Comparison of ENCODE assay signal across 18 mouse cellular contexts in the genomic region with DNA sequence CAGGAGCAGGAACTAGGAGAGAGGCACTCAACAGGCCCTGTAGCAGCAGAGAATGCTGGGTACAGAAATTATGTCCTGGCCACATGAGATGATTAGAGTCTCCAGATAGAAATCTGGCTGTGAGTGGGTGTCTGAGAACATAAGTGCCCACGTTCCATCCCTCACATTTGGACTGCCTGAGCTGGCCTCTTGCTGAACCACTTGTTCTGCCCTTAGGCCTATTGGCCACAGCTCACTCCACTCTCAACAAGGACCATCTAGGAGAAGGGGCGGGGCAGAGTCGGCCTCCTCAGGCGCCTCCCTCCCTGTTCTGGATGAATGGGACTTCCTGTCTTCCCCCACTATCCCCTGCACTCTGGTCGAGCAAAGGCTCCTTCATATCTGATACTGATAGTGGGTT. TPM values are rescaled to one million over a fixed set of nuclear protein-coding genes. Genes with fewer than 3 reads are reported as not detected.
DNase-seq lines count a peak whose midpoint lies in the region; ATAC-seq and TF ChIP-seq lines count a peak whose summit lies in the region.
"Had no signal": no experiment of that assay in that cellular context is flagged by ENCODE, and none has a peak within 500 bp of the region (broad histone marks: within the 10 kb centered on the region; RNA-seq: fewer than 3 reads in every experiment).

No protein-coding gene starts in this region.

- H3K4me1 ChIP-seq in lung, embryonic 15.5 days: peaks cover 26% of the 10 kb centered on the region
- H3K4me1 ChIP-seq in intestine, postnatal 0 days (replicated peaks; ENCODE audit: control insufficient read depth, insufficient read depth, low read length): no peaks in the 10 kb centered on the region
- H3K4me1 ChIP-seq: embryonic facial prominence, embryonic 10.5 days; hindbrain, embryonic 10.5 days had no signal

- no peak overlapping the region for H3K9ac ChIP-seq in lung, embryonic 15.5 days
- no peak overlapping the region for H3K9ac ChIP-seq in intestine, postnatal 0 days (ENCODE audit: low read depth, low read length)
- H3K9ac ChIP-seq: heart, embryonic 12.5 days; hindbrain, embryonic 14.5 days had no signal

- DNase-seq in left cerebral cortex, adult 2 months (ENCODE audit: extremely low spot score in 1 of 2, low spot score in 2 of 2): no peak
- no peak for DNase-seq in left cerebral cortex, postnatal 10 days (ENCODE audit: extremely low spot score in 1 of 2, low spot score in 2 of 2)
- peak; percentile 66 for DNase-seq in lung, postnatal 14 days
- DNase-seq: adrenal gland, adult 2 months; cerebellum, adult 2 months; cerebellum, postnatal 10 days; gastrocnemius, postnatal 25 days had no signal

- TF ChIP-seq CTCF in left cerebral cortex, adult 2 months (IDR thresholded peaks at IDR 0.05): no peak
- TF ChIP-seq CTCF in intestine, postnatal 0 days (IDR thresholded peaks at IDR 0.05; ENCODE audit: low read depth): no peak

- 38% methylated on average over 5 of the region's 5 CpGs for WGBS in lung, embryonic 15.5 days
- 61% methylated on average over 5 of the region's 5 CpGs for WGBS in intestine, postnatal 0 days

- H3K27me3 ChIP-seq in lung, embryonic 15.5 days: no peaks in the 10 kb centered on the region
- H3K27me3 ChIP-seq in intestine, postnatal 0 days (replicated peaks; ENCODE audit: control insufficient read depth, insufficient read depth, low read length): no peaks in the 10 kb centered on the region
- H3K27me3 ChIP-seq: CH12.LX; heart, embryonic 12.5 days had no signal

- H3K4me2 ChIP-seq in lung, embryonic 15.5 days: peak overlapping the region; percentile 6; the same call in 1 of the 2 replicates
- no peak overlapping the region for H3K4me2 ChIP-seq in intestine, postnatal 0 days (replicated peaks; ENCODE audit: low read depth)
- H3K4me2 ChIP-seq: heart, embryonic 12.5 days; hindbrain, embryonic 14.5 days had no signal

- no peaks in the 10 kb centered on the region for H3K9me3 ChIP-seq in lung, embryonic 15.5 days
- no peaks in the 10 kb centered on the region for H3K9me3 ChIP-seq in intestine, postnatal 0 days (ENCODE audit: control insufficient read depth)
- H3K9me3 ChIP-seq: embryonic facial prominence, embryonic 10.5 days; forebrain, embryonic 10.5 days; heart, embryonic 12.5 days; hindbrain, embryonic 10.5 days had no signal

- intact Hi-C loops in left cerebral cortex, adult 2 months (cut with DNase I): loop anchor here (5.0 kb wide), 1 partner anchor 148 kb away; no protein-coding TSS in a partner anchor
- intact Hi-C loops in left cerebral cortex, postnatal 10 days (cut with DNase I): no loop called here

- H3K36me3 ChIP-seq in lung, embryonic 15.5 days: no peaks in the 10 kb centered on the region
- no peaks in the 10 kb centered on the region for H3K36me3 ChIP-seq in intestine, postnatal 0 days (ENCODE audit: control insufficient read depth, insufficient read depth)

- H3K4me3 ChIP-seq in left cerebral cortex, adult 2 months: no peak overlapping the region
- no peak overlapping the region for H3K4me3 ChIP-seq in lung, embryonic 15.5 days
- no peak overlapping the region for H3K4me3 ChIP-seq in intestine, postnatal 0 days (ENCODE audit: low read depth, low read length)
- H3K4me3 ChIP-seq: embryonic facial prominence, embryonic 10.5 days; forebrain, embryonic 10.5 days; heart, embryonic 12.5 days; hindbrain, embryonic 10.5 days had no signal

- peak; percentile 57; the same call in 1 of the 2 replicates for ATAC-seq in lung, embryonic 15.5 days (ENCODE audit: borderline replicate concordance, extremely low read depth, low FRiP score, low TSS enrichment)
- no peak for ATAC-seq in intestine, postnatal 0 days
- ATAC-seq in megakaryocyte-erythroid progenitor cell, adult 5-6 weeks (replicated peaks; ENCODE audit: low FRiP score, low TSS enrichment, poor library complexity, severe bottlenecking): no peak
- no peak for ATAC-seq in inflammation-experienced regulatory T-cells, adult 6 months
- ATAC-seq: forebrain, embryonic 14.5 days had no signal

- peak overlapping the region; percentile 9; the same call in 1 of the 2 replicates for H3K27ac ChIP-seq in left cerebral cortex, adult 2 months
- H3K27ac ChIP-seq in lung, embryonic 15.5 days: peak overlapping the region; percentile 79
- H3K27ac ChIP-seq in intestine, postnatal 0 days (ENCODE audit: low read depth, low read length): no peak overlapping the region
- H3K27ac ChIP-seq: embryonic facial prominence, embryonic 10.5 days; forebrain, embryonic 10.5 days; hindbrain, embryonic 10.5 days; hindbrain, embryonic 14.5 days had no signal

RNA-seq across cellular contexts. Expression of a gene that starts 33.1 kb away (rescaled TPM):
- total RNA-seq in left cerebral cortex, adult 2 months (2021): 10 to 100 TPM; 46.7 to 52.1 TPM
- 10 to 100 TPM; 55.4 to 58.8 TPM for total RNA-seq in left cerebral cortex, postnatal 10 days (2021)
- 105 and 107 TPM in 2 replicates for polyA plus RNA-seq in lung, embryonic 15.5 days (2015; fragmentation: Nextera tagmentation; extraction: Ambion mirVana)
- 75.5 and 76.9 TPM in 2 replicates for polyA plus RNA-seq in intestine, postnatal 0 days (2015; fragmentation: Nextera tagmentation; extraction: Ambion mirVana)
- total RNA-seq in megakaryocyte-erythroid progenitor cell, adult 5-6 weeks (2014; fragmentation: Nextera tagmentation): 88.4 and 129 TPM in 2 replicates
- total RNA-seq in megakaryocyte-erythroid progenitor cell, adult 5-6 weeks (2017): 120 and 128 TPM in 2 replicates
- polyA plus RNA-seq in inflammation-experienced regulatory T-cells, adult 6 months (2017; shearing (Covaris generic)): 10 to 100 TPM; 55.1 to 59.0 (median 56.1) TPM

RNA-seq across cellular contexts. Expression of a gene that starts 36.9 kb away (rescaled TPM):
- 10 to 100 TPM; 35.4 to 39.1 TPM for total RNA-seq in left cerebral cortex, adult 2 months (2021)
- total RNA-seq in left cerebral cortex, postnatal 10 days (2021): 10 to 100 TPM; 32.5 to 34.6 TPM
- polyA plus RNA-seq in lung, embryonic 15.5 days (2015; fragmentation: Nextera tagmentation; extraction: Ambion mirVana): 26.5 and 27.6 TPM in 2 replicates
- 21.3 and 25.0 TPM in 2 replicates for polyA plus RNA-seq in intestine, postnatal 0 days (2015; fragmentation: Nextera tagmentation; extraction: Ambion mirVana)
- total RNA-seq in megakaryocyte-erythroid progenitor cell, adult 5-6 weeks (2014; fragmentation: Nextera tagmentation): 16.1 and 16.8 TPM in 2 replicates
- total RNA-seq in megakaryocyte-erythroid progenitor cell, adult 5-6 weeks (2017): 8.0 and 11.9 TPM in 2 replicates
- polyA plus RNA-seq in inflammation-experienced regulatory T-cells, adult 6 months (2017; shearing (Covaris generic)): 10 to 100 TPM; 16.0 to 23.0 (median 22.9) TPM

RNA-seq across cellular contexts. Expression of a gene that starts 53.4 kb away (rescaled TPM):
- total RNA-seq in left cerebral cortex, adult 2 months (2021): 10 to 100 TPM; 55.0 to 57.3 TPM
- total RNA-seq in left cerebral cortex, postnatal 10 days (2021): 10 to 100 TPM; 43.8 to 45.5 TPM
- polyA plus RNA-seq in lung, embryonic 15.5 days (2015; fragmentation: Nextera tagmentation; extraction: Ambion mirVana): 1.9 and 3.6 TPM in 2 replicates
- 4.0 and 4.6 TPM in 2 replicates for polyA plus RNA-seq in intestine, postnatal 0 days (2015; fragmentation: Nextera tagmentation; extraction: Ambion mirVana)
- total RNA-seq in megakaryocyte-erythroid progenitor cell, adult 5-6 weeks (2014; fragmentation: Nextera tagmentation): 5.2 and 9.3 TPM in 2 replicates
- 0.95 and 3.5 TPM in 2 replicates for total RNA-seq in megakaryocyte-erythroid progenitor cell, adult 5-6 weeks (2017)
- 10 to 100 TPM; 13.2 to 23.3 (median 16.7) TPM for polyA plus RNA-seq in inflammation-experienced regulatory T-cells, adult 6 months (2017; shearing (Covaris generic))

Comparison
In these comparisons a context has a peak if more than half of its experiments do, and no peak if none do; other contexts are left out.
1. RNA of a gene that starts 53.4 kb away (total RNA-seq): 55.0 to 57.3 TPM in left cerebral cortex, adult 2 months and 43.8 to 45.5 TPM in left cerebral cortex, postnatal 10 days; 0.95 to 9.3 TPM in megakaryocyte-erythroid progenitor cell, adult 5-6 weeks; every median in the first group is over 4 times any median in the second.